Mouse (Mus musculus): ENCODE data around the gene 2610528A11Rik. TPM values are rescaled to one million over a fixed set of nuclear protein-coding genes. Genes with fewer than 3 reads are reported as not detected.

Gene 2610528A11Rik
- total and polyA plus RNA-seq, 2 experiments from 2014 or later, result 0.43 TPM; not detected in 1

- no peak for TF ChIP-seq CTCF (IDR thresholded peaks at IDR 0.05)
- DNase-seq (ENCODE audit: low spot score), result no peak
Observed at GRCm38 (mm10) chr14:37111371-37111770, 2.5 kb downstream of the 2610528A11Rik start.

GRCm38 (mm10) chr14:37110456-37110855 lies 3.4 kb downstream of the 2610528A11Rik start:
- WGBS, result 87% methylated on average over 2 of the region's 2 CpGs
- Histone ChIP-seq H3K4me3 (ENCODE audit: low read depth, low read length) (no peak overlapping the region), H3K4me1 (ENCODE audit: insufficient read depth, low read length) (no peaks in the 10 kb centered on the region), H3K27ac (ENCODE audit: low read depth, low read length) (no peak overlapping the region), H3K9ac (replicated peaks; ENCODE audit: low read length, poor library complexity, severe bottlenecking) (no peak overlapping the region), H3K36me3 (ENCODE audit: insufficient read depth, low read length) (no peaks in the 10 kb centered on the region), H3K27me3 (ENCODE audit: insufficient read depth, low read length) (no peaks in the 10 kb centered on the region), H3K4me2 (ENCODE audit: low read depth, low read length, poor library complexity, severe bottlenecking) (no peak overlapping the region), H3K9me3 (ENCODE audit: low read length) (no peaks in the 10 kb centered on the region)
- ATAC-seq (ENCODE audit: low FRiP score) (no peak), DNase-seq (ENCODE audit: low spot score) (peak; percentile 44)
- no peak for TF ChIP-seq CTCF (IDR thresholded peaks at IDR 0.05)

More at GRCm38 (mm10) chr14:37111371-37111770, 2.5 kb downstream of the 2610528A11Rik start:
- no peak for ATAC-seq (ENCODE audit: low FRiP score)
- H3K27ac ChIP-seq (ENCODE audit: low read depth, low read length), result no peak overlapping the region
- no peaks in the 10 kb centered on the region for H3K9me3 ChIP-seq (ENCODE audit: low read length)
- no peaks in the 10 kb centered on the region for H3K36me3 ChIP-seq (ENCODE audit: insufficient read depth, low read length)
- H3K4me2 ChIP-seq (ENCODE audit: low read depth, low read length, poor library complexity, severe bottlenecking), result no peak overlapping the region
- H3K4me3 ChIP-seq (ENCODE audit: low read depth, low read length), result no peak overlapping the region
- H3K27me3 ChIP-seq (ENCODE audit: insufficient read depth, low read length), result no peaks in the 10 kb centered on the region
- no peak overlapping the region for H3K9ac ChIP-seq (replicated peaks; ENCODE audit: low read length, poor library complexity, severe bottlenecking)
- no peaks in the 10 kb centered on the region for H3K4me1 ChIP-seq (ENCODE audit: insufficient read depth, low read length)

GRCm38 (mm10) chr14:37109975-37110374 lies 3.8 kb downstream of the 2610528A11Rik start:
- Histone ChIP-seq H3K36me3 (ENCODE audit: insufficient read depth, low read length) (no peaks in the 10 kb centered on the region), H3K4me2 (ENCODE audit: low read depth, low read length, poor library complexity, severe bottlenecking) (no peak overlapping the region), H3K4me3 (ENCODE audit: low read depth, low read length) (no peak overlapping the region), H3K9me3 (ENCODE audit: low read length) (no peaks in the 10 kb centered on the region), H3K27me3 (ENCODE audit: insufficient read depth, low read length) (no peaks in the 10 kb centered on the region), H3K27ac (ENCODE audit: low read depth, low read length) (no peak overlapping the region), H3K4me1 (ENCODE audit: insufficient read depth, low read length) (no peaks in the 10 kb centered on the region), H3K9ac (replicated peaks; ENCODE audit: low read length, poor library complexity, severe bottlenecking) (no peak overlapping the region)
- no peak for DNase-seq (ENCODE audit: low spot score)
- no peak for ATAC-seq (ENCODE audit: low FRiP score)
- WGBS, result 77% methylated on average over 9 of the region's 9 CpGs
- TF ChIP-seq CTCF (IDR thresholded peaks at IDR 0.05), result no peak

- Histone ChIP-seq H3K9ac (replicated peaks; ENCODE audit: low read length, poor library complexity, severe bottlenecking) (no peak overlapping the region), H3K9me3 (ENCODE audit: low read length) (no peaks in the 10 kb centered on the region), H3K4me1 (ENCODE audit: insufficient read depth, low read length) (no peaks in the 10 kb centered on the region), H3K4me3 (ENCODE audit: low read depth, low read length) (no peak overlapping the region), H3K27me3 (ENCODE audit: insufficient read depth, low read length) (no peaks in the 10 kb centered on the region), H3K36me3 (ENCODE audit: insufficient read depth, low read length) (no peaks in the 10 kb centered on the region), H3K4me2 (ENCODE audit: low read depth, low read length, poor library complexity, severe bottlenecking) (no peak overlapping the region), H3K27ac (ENCODE audit: low read depth, low read length) (no peak overlapping the region)
- DNase-seq (ENCODE audit: low spot score), result no peak
- WGBS, result 89% methylated on average over 8 of the region's 8 CpGs
- ATAC-seq (ENCODE audit: low FRiP score), result no peak
- TF ChIP-seq CTCF (IDR thresholded peaks at IDR 0.05), result no peak
Observed at GRCm38 (mm10) chr14:37109460-37109859, 4.4 kb downstream of the 2610528A11Rik start.

- DNase-seq (ENCODE audit: low spot score), result no peak
- no peak for TF ChIP-seq CTCF (IDR thresholded peaks at IDR 0.05)
- Histone ChIP-seq H3K27ac (ENCODE audit: low read depth, low read length) (no peak overlapping the region), H3K4me3 (ENCODE audit: low read depth, low read length) (no peak overlapping the region), H3K36me3 (ENCODE audit: insufficient read depth, low read length) (no peaks in the 10 kb centered on the region), H3K4me1 (ENCODE audit: insufficient read depth, low read length) (no peaks in the 10 kb centered on the region), H3K9me3 (ENCODE audit: low read length) (no peaks in the 10 kb centered on the region), H3K9ac (replicated peaks; ENCODE audit: low read length, poor library complexity, severe bottlenecking) (no peak overlapping the region), H3K4me2 (ENCODE audit: low read depth, low read length, poor library complexity, severe bottlenecking) (no peak overlapping the region), H3K27me3 (ENCODE audit: insufficient read depth, low read length) (no peaks in the 10 kb centered on the region)
- WGBS, result 46% methylated on average over 7 of the region's 7 CpGs
- ATAC-seq (ENCODE audit: low FRiP score), result no peak
Observed at GRCm38 (mm10) chr14:37105846-37106245, 8.0 kb downstream of the 2610528A11Rik start.

GRCm38 (mm10) chr14:37104747-37105146 lies 9.1 kb downstream of the 2610528A11Rik start:
- H3K9me3 ChIP-seq (ENCODE audit: low read length), result no peaks in the 10 kb centered on the region
- H3K4me3 ChIP-seq (ENCODE audit: low read depth, low read length), result no peak overlapping the region
- H3K9ac ChIP-seq (replicated peaks; ENCODE audit: low read length, poor library complexity, severe bottlenecking), result no peak overlapping the region
- H3K36me3 ChIP-seq (ENCODE audit: insufficient read depth, low read length), result no peaks in the 10 kb centered on the region
- H3K4me2 ChIP-seq (ENCODE audit: low read depth, low read length, poor library complexity, severe bottlenecking), result no peak overlapping the region
- TF ChIP-seq CTCF (IDR thresholded peaks at IDR 0.05), result no peak
- H3K27ac ChIP-seq (ENCODE audit: low read depth, low read length), result no peak overlapping the region
- H3K27me3 ChIP-seq (ENCODE audit: insufficient read depth, low read length), result no peaks in the 10 kb centered on the region
- ATAC-seq (ENCODE audit: low FRiP score) (no peak), DNase-seq (ENCODE audit: low spot score) (peak; percentile 24)
- 65% methylated on average over 5 of the region's 5 CpGs for WGBS
- H3K4me1 ChIP-seq (ENCODE audit: insufficient read depth, low read length), result no peaks in the 10 kb centered on the region

Data from midbrain, postnatal 0 days (tissue).